Mouse (Mus musculus) ES-E14 (cell line): ENCODE results near the gene 1700084M14Rik. TPM values are rescaled to one million over a fixed set of nuclear protein-coding genes. Genes with fewer than 3 reads are reported as not detected.
"Not testable (repeated sequence)": the region's sequence is repeated elsewhere in the genome, so short reads cannot be mapped to it uniquely, and the experiment has no call there.

Source experiments
- DNase-seq: peaks from one replicate; pipeline ENCODE4 v3.0.0-alpha.2; 2013; ENCODE audit warnings: low read depth, low spot score
- H3K27ac ChIP-seq: 2 replicates; pipeline ENCODE4 v1.5.1; 2012; ENCODE audit warnings: low read depth, mild to moderate bottlenecking, low read length, moderate library complexity, mixed read lengths; ENCODE audit not compliant: poor library complexity, insufficient read depth, severe bottlenecking
- H3K36me3 ChIP-seq: 2 replicates; pipeline ENCODE4 v1.6.1; 2012; ENCODE audit warnings: mild to moderate bottlenecking, low read length, moderate library complexity, mixed read lengths; ENCODE audit not compliant: control insufficient read depth, poor library complexity, insufficient read depth, severe bottlenecking
- H3K4me1 ChIP-seq, 2 experiments: fragments of 150-350 bp in 1 of 2; sonication (generic) in 1 of 2; 2 replicates each; pipeline ENCODE4 v1.6.1; 2012; ENCODE audit warnings: low read length in 2 of 2, mild to moderate bottlenecking in 1 of 2, mixed read lengths in 1 of 2; ENCODE audit not compliant: control insufficient read depth in 2 of 2, insufficient read depth in 2 of 2, poor library complexity in 1 of 2
- H3K4me3 ChIP-seq, 2 experiments: fragments of 150-350 bp in 1 of 2; sonication (generic) in 1 of 2; 2 replicates each; pipeline ENCODE4 v1.5.1; 2012; ENCODE audit warnings: low read length in 2 of 2, low read depth in 1 of 2, mild to moderate bottlenecking in 1 of 2, mixed read lengths in 1 of 2; ENCODE audit not compliant: insufficient read depth in 1 of 2, poor library complexity in 1 of 2, severe bottlenecking in 1 of 2
- H3K9ac ChIP-seq: 2 replicates; pipeline ENCODE4 v1.6.1; 2012; ENCODE audit warnings: low read depth, mild to moderate bottlenecking, low read length, mixed read lengths; ENCODE audit not compliant: poor library complexity, insufficient read depth, severe bottlenecking
- H3K9me3 ChIP-seq: fragments of 150-350 bp; sonication (generic); 2 replicates; pipeline ENCODE4 v1.6.1; 2012; ENCODE audit warnings: low read depth, mild to moderate bottlenecking, low read length; ENCODE audit not compliant: control insufficient read depth, insufficient read depth
- in situ Hi-C, 2 experiments: fragments of 600-800 bp; cut with MboI; formaldehyde crosslinking; loops; one replicate each; pipeline ENCODE4 v1.15.1; 2025; ENCODE audit warnings: low sequenced_read_pairs in 2 of 2, inconsistent platforms in 1 of 2; ENCODE audit not compliant: unreplicated experiment in 2 of 2
- total RNA-seq: library from RNA; depleted of rRNA; stranded (reverse); fragments of 300-350 nt; gene quantifications from 2 replicates; pipeline ENCODE4 v1.2.3, GENCODE M21; 2012; rRNA removed

1700084M14Rik gene
- not detected in 2 replicates for total RNA-seq

DNA sequence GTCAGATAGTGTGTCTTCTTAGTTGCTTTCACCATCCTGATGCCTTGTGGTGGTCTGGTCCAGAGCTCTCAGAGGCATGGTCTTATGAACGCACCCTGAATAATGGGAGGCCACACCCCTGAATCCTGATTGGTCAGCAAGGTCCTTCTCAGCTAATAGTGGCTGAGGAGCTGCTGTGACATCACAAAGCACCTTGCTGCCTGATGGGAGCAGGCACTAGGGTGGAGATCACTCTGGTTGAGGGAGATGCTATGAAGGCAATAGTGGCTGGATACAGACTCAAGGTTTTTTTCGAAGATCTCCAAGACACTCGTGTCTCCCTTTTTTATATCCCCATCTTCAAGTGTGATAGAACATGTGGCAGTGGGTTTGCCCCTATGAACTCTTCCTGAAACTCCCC lies at the start of gene 1700084M14Rik:
Gene 1700084M14Rik, minus strand, starts transcription at position 101 of the 400 bp plus-strand sequence.
- H3K36me3 ChIP-seq, H3K4me3 ChIP-seq, DNase-seq, H3K27ac ChIP-seq, H3K4me1 ChIP-seq, H3K9ac ChIP-seq, in situ Hi-C loops, H3K9me3 ChIP-seq: not testable (repeated sequence)

Other genes starting within 250 kb of the 1700084M14Rik start
- gene Mageb2, start 244.2 kb downstream of the 1700084M14Rik start, total RNA-seq: not detected in 2 replicates
- not detected in 2 replicates for gene Gm5072, start 183.4 kb downstream of the 1700084M14Rik start, total RNA-seq
- not detected in 2 replicates for gene Gm8914, start 95.8 kb downstream of the 1700084M14Rik start, total RNA-seq
- not detected in 2 replicates for gene Gm14781, start 56.3 kb upstream of the 1700084M14Rik start, total RNA-seq
- not detected in 2 replicates for gene Mageb5, start 207.1 kb upstream of the 1700084M14Rik start, total RNA-seq